Mouse (Mus musculus) hindbrain, postnatal 0 days (tissue): ENCODE measurements around the gene Gm11020. TPM values are rescaled to one million over a fixed set of nuclear protein-coding genes. Genes with fewer than 3 reads are reported as not detected.

Experiments used
- ATAC-seq: fragments of 200-750 bp; cut with Nextera tagmentation; 2 replicates; pipeline ENCODE4 v1.8.0; 2017; ENCODE audit warnings: mild to moderate bottlenecking, moderate TSS enrichment, moderate library complexity
- DNase-seq: peaks from one replicate; pipeline ENCODE4 v3.0.0-alpha.2; 2015; ENCODE audit warnings: low spot score
- H3K27ac ChIP-seq: fragments of 300-500 bp; sonication (generic); 2 replicates; pipeline ENCODE4 v1.5.1; 2014; ENCODE audit warnings: mild to moderate bottlenecking
- H3K27me3 ChIP-seq: fragments of 300-500 bp; sonication (generic); 2 replicates; pipeline ENCODE4 v1.6.1; 2014; ENCODE audit warnings: low read length, mixed read lengths; ENCODE audit not compliant: insufficient read depth
- H3K36me3 ChIP-seq: fragments of 300-500 bp; sonication (generic); 2 replicates; pipeline ENCODE4 v1.6.1; 2014; ENCODE audit warnings: low read length, mixed read lengths; ENCODE audit not compliant: insufficient read depth
- H3K4me1 ChIP-seq: fragments of 300-500 bp; sonication (generic); 2 replicates; pipeline ENCODE4 v1.6.1; 2014; ENCODE audit warnings: antibody characterized with exemption, low read length, mixed read lengths; ENCODE audit not compliant: insufficient read depth
- H3K4me2 ChIP-seq: fragments of 300-500 bp; sonication (generic); 2 replicates; pipeline ENCODE4 v1.6.1; 2014; ENCODE audit warnings: low read depth, mild to moderate bottlenecking, low read length, moderate library complexity, mixed read lengths
- H3K4me3 ChIP-seq: fragments of 300-500 bp; sonication (generic); 2 replicates; pipeline ENCODE4 v1.5.1; 2014; ENCODE audit warnings: low read length
- H3K9ac ChIP-seq: fragments of 300-500 bp; sonication (generic); replicated peaks from 2 replicates; pipeline ENCODE4 v1.6.1; 2014; ENCODE audit warnings: mild to moderate bottlenecking, low read length, moderate library complexity, mixed read lengths
- H3K9me3 ChIP-seq: fragments of 300-500 bp; sonication (generic); 2 replicates; pipeline ENCODE4 v1.6.1; 2016; ENCODE audit warnings: low read length, mixed read lengths
- CTCF ChIP-seq: IDR thresholded peaks from 2 replicates; pipeline ENCODE4 v1.5.1; 2016; ENCODE audit warnings: antibody characterized with exemption, control low read depth, low read depth
- WGBS: fragments of 180-500 bp; shearing (Covaris S2); extraction: QIAGEN DNeasy Blood & Tissue Kit; methylation state at CpG from one replicate; pipeline ENCODE4 v1.1.7; 2014; 5-methylcytosine and 5-hydroxymethylcytosine counted together
- polyA plus RNA-seq: library from polyadenylated mRNA; unstranded; fragments of >200 nt; fragmentation: Nextera tagmentation; extraction: Ambion mirVana; gene quantifications from 2 replicates; pipeline ENCODE4 v1.2.1, GENCODE M21; 2015
- total RNA-seq: library from RNA; depleted of rRNA; stranded (reverse); fragments of >200 nt; gene quantifications from 2 replicates; pipeline ENCODE4 v1.2.3, GENCODE M21; 2014

Gm11020 gene
- total and polyA plus RNA-seq, 2 experiments from 2014 or later, result not detected

GRCm38 (mm10) chr8:104339229-104339982 is 18.0 kb downstream of the Gm11020 start, which contains the start of gene Cmtm3:
Cmtm3 (plus strand) TSS chr8:104339410.
- H3K4me2 ChIP-seq, result peak within 1 kb of the TSS; percentile 92
- TF ChIP-seq CTCF, result no peak
- ATAC-seq (peak; percentile 15; the same call in 1 of the 2 replicates), DNase-seq (peak; percentile 56)
- WGBS, result 14% methylated on average over 17 of the region's 18 CpGs
- no peaks in the 10 kb centered on the region for H3K9me3 ChIP-seq
- peak within 1 kb of the TSS; percentile 60 for H3K4me3 ChIP-seq
- no peaks in the 10 kb centered on the region for H3K27me3 ChIP-seq
- peak within 1 kb of the TSS; percentile 70 for H3K9ac ChIP-seq
- peak within 1 kb of the TSS; percentile 79; the same call in 1 of the 2 replicates for H3K27ac ChIP-seq
- no peaks in the 10 kb centered on the region for H3K36me3 ChIP-seq
- H3K4me1 ChIP-seq, result no peaks in the 10 kb centered on the region

DNA sequence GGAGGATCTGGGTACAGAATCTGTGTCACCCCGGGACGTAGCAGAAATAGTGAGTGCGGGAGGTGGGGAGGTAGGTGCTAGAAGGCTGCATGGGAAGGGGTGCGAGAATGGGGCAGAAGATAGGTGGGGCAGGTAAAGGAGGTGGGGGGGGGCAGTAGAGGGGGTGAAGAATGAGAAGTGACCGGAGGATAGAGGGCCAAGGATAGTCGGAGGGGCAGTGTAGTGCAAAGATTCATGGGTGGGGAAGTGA is 18.5 kb downstream of the Gm11020 start:
- Histone ChIP-seq H3K36me3 (no peaks in the 10 kb centered on the region), H3K27me3 (no peaks in the 10 kb centered on the region), H3K27ac (peak overlapping the region; percentile 79; the same call in 1 of the 2 replicates), H3K4me1 (no peaks in the 10 kb centered on the region), H3K4me3 (peak overlapping the region; percentile 60), H3K9ac (peak overlapping the region; percentile 70), H3K9me3 (no peaks in the 10 kb centered on the region), H3K4me2 (peak overlapping the region; percentile 92)
- no peak for TF ChIP-seq CTCF
- under 1% methylated on average over 6 of the region's 6 CpGs for whole genome bisulfite sequencing
- DNase-seq (no peak), ATAC-seq (no peak; the same call in 1 of the 2 replicates)

DNA sequence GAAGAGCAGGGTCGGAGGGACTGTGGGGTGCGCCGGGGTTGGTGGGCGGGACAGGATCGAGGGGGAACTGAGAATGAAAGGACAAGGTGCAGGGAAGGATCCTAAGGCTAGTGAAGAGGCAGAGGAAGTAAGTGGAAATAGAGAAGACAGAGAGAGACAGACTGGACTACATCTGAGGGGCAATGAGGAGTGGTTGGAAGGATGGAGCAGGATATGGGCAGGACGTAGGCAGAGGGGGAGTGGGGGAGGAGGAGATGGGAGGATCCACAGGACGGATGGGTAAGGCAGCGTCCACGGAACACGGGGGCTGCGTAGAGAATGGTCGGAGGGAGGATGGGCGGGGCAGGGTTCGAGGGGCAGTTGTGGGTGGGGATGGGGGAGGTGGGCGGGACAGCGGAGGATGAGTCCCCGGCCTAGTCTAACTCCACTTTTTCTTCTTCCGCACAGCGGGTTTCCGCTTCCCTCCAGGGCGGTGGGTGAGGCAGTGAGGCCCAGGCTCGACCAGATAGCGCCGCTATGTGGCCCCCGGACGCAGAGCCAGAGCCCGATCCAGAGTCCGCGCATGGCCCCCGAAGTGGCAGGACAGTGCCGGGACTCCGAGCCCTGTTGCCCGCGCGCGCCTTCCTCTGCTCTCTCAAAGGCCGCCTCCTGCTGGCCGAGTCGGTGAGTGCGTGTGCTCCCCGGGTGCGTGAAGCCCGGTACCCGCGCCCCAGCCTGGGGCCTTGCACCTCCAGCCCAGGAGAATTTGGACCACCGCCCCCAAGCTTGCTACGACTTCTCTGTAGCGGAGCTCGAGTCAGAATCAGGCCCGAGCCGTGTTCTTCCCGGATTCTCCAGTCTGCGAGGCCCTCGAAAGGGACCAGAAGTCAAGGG is 19.1 kb downstream of the Gm11020 start:
- Histone ChIP-seq H3K4me2 (peak overlapping the region; percentile 92), H3K27me3 (no peaks in the 10 kb centered on the region), H3K36me3 (no peaks in the 10 kb centered on the region), H3K9ac (peak overlapping the region; percentile 70), H3K4me1 (no peaks in the 10 kb centered on the region), H3K9me3 (no peaks in the 10 kb centered on the region), H3K4me3 (peak overlapping the region; percentile 60), H3K27ac (peak overlapping the region; percentile 79)
- DNase-seq (peak; percentile 78), ATAC-seq (peak; percentile 82)
- under 1% methylated on average over 48 of the region's 54 CpGs for WGBS
- TF ChIP-seq CTCF, result peak; percentile 74

- H3K9ac ChIP-seq, result peak overlapping the region; percentile 70
- no peaks in the 10 kb centered on the region for H3K9me3 ChIP-seq
- DNase-seq (peak; percentile 85), ATAC-seq (peak; percentile 68)
- peak overlapping the region; percentile 92 for H3K4me2 ChIP-seq
- WGBS, result 1% methylated on average over 23 of the region's 24 CpGs
- H3K27ac ChIP-seq, result peak overlapping the region; percentile 79
- TF ChIP-seq CTCF, result no peak
- peak overlapping the region; percentile 60 for H3K4me3 ChIP-seq
- no peaks in the 10 kb centered on the region for H3K27me3 ChIP-seq
- H3K36me3 ChIP-seq, result no peaks in the 10 kb centered on the region
- H3K4me1 ChIP-seq, result no peaks in the 10 kb centered on the region
These were observed 19.8 kb downstream of the Gm11020 start for GRCm38 (mm10) chr8:104341106-104341561.

DNA sequence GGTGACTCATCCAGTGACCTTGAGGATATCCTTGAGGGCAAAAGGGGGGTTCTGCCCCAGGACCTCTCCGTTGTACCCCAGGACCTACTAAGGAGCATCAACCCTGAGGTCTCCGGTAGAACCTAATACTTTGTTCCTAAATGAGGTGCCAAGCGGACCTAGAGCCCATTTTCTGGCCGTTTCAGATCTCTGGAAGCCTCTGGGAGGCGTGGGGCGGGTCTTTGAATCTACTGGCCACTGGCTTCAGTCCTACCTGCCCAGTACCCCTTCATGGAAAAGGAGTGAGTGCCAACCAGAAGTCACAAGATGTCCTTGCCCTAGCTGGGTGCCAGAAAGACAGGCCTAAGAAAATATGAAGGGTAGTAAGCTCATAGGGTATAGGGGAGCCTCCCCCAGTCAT is 20.3 kb downstream of the Gm11020 start:
- WGBS, result 48% methylated on average over 6 of the region's 6 CpGs
- H3K9ac ChIP-seq, result no peak overlapping the region; the same call in 1 of the 2 replicates
- peak overlapping the region; percentile 48; the same call in 1 of the 2 replicates for H3K27ac ChIP-seq
- DNase-seq (no peak), ATAC-seq (no peak)
- H3K9me3 ChIP-seq, result no peaks in the 10 kb centered on the region
- H3K36me3 ChIP-seq, result no peaks in the 10 kb centered on the region
- H3K4me2 ChIP-seq, result peak overlapping the region; percentile 92
- TF ChIP-seq CTCF, result no peak
- H3K4me1 ChIP-seq, result no peaks in the 10 kb centered on the region
- no peaks in the 10 kb centered on the region for H3K27me3 ChIP-seq
- H3K4me3 ChIP-seq, result peak overlapping the region; percentile 60; the same call in 1 of the 2 replicates

GRCm38 (mm10) chr8:104342426-104342825 is 21.1 kb downstream of the Gm11020 start:
- no peak for TF ChIP-seq CTCF

More at GRCm38 (mm10) chr8:104342426-104342825, 21.1 kb downstream of the Gm11020 start:
- H3K9me3 ChIP-seq, result no peaks in the 10 kb centered on the region
- H3K4me3 ChIP-seq, result no peak overlapping the region
- H3K27me3 ChIP-seq, result no peaks in the 10 kb centered on the region
- ATAC-seq, result no peak
- H3K4me2 ChIP-seq, result no peak overlapping the region
- H3K9ac ChIP-seq, result no peak overlapping the region
- no peak overlapping the region for H3K27ac ChIP-seq
- no peak for DNase-seq
- WGBS, result 88% methylated on average over 5 of the region's 5 CpGs
- no peaks in the 10 kb centered on the region for H3K4me1 ChIP-seq
- no peaks in the 10 kb centered on the region; the same call in 1 of the 2 replicates for H3K36me3 ChIP-seq
